Mouse (Mus musculus): ENCODE data around the gene Stk24.

DNA sequence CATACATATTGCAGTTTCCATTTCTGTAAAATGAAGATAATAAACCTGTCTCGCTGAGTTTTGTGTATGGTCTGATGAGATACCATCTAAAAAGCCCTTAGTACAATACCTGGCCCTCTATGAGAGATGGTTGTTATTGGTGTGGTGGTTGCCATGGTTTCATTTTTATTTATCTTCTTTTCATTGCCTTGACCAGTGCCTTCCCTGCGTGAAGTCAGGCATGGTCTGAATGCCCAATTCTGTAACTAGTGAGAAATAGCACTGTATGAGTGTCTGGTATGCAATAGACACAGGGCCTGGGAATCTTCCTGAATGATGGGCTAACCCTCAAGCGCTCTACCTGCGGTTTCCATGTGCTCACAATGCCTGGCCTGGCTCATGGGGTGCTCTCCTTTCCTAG lies 143.1 kb downstream of the Stk24 start:
- TF ChIP-seq CTCF (IDR thresholded peaks at IDR 0.05) (no peak), POLR2A (IDR thresholded peaks at IDR 0.05; ENCODE audit: insufficient read depth, low read depth, low read length) (no peak), EP300 (IDR thresholded peaks at IDR 0.05; ENCODE audit: insufficient read depth, low read depth, low read length) (no peak)
